Mouse (Mus musculus) gastrocnemius, adult 8-10 months (tissue): ENCODE measurements around the gene Tril. TPM values are rescaled to one million over a fixed set of nuclear protein-coding genes. Genes with fewer than 3 reads are reported as not detected.

Experiments
- DNase-seq, 2 experiments: peaks; one replicate each; pipeline ENCODE4 v3.0.0; 2022; ENCODE audit warnings: low spot score in 2 of 2
- total RNA-seq, 4 experiments: library from RNA; stranded (reverse); gene quantifications; 2 replicates each; pipeline ENCODE4 v1.2.4; 2022

Gene Tril
- total RNA-seq, 4 experiments from 2014 or later, result 1.1 to 1.5 (median 1.3) TPM

DNA sequence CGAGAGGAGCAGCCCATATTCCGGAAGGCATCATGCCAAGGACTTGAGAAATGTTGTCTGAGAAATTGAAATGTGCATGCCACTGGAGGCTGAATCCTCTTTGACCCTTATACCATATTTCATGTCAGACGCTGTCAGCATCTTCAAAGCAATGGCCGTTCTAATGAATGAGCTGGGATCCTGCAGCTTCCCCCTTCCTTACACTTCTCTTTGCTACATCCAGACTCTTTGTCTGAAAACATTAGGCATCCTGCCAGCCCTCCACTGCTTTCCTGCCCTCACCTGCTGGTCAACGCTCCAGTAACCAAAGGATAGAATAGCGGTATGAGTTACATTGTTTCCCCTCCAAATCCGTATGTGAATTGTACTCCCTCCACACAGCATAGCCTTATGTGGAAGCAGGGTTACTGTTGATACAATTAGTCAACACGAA is 14.0 kb downstream of the Tril start:
- DNase-seq, result no peak

DNA sequence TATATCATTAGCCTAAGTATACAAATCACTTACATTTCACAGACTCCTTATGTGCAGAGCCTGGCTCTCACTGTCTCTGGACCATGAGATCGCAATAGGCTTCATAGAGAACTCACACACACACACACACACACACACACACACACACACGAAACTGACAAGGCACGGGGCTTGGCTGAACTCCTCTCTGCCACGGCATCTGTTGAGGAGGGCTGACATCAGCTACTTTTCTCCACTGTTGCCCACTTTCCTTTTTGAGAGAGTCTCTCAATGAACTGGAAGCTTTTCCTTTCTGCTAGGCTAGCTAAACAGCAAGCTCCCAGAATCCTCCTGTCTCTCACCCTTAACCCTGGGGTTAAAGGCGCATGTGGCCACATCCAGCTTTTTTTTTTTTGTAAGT is 14.6 kb downstream of the Tril start:
- DNase-seq, result no peak

DNA sequence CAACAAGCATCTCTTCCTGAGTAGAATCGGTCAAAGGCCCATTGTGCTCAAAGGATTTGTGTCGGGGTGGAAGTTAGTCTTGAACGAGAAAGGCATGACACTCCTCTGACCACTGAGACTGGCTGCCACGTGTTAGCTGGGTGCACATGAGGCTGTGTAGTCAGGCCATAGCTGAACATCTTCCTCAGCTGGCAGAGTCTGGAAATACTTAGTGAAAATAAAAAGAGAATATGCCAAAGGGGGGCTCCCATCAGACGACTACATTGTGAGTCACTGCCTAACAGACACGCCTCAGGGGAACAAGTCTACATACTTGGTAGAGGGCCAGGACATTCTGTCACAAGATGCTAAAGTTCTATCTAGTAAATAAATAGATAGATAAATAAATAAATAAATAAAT is 16.5 kb downstream of the Tril start:
- no peak for DNase-seq

DNA sequence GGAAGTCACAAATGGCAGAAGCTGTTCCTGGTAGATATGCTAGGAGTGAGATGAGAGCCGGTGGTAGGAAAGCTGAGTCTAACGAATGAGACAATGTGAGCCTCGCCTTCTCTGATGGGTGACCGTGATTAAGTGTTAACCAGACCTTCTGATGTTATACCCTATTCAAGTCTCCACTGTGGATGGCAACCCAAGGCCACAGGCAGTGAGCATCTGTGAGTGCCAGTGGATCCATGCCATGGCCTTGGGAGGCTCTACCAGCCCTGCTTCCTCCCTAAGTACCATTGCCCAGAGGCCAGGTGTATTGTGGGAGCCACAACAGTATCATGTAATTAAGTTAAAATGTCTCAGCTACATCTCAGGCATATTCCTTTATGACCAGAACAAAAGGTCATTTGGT is 17.1 kb downstream of the Tril start:
- DNase-seq, result no peak

DNA sequence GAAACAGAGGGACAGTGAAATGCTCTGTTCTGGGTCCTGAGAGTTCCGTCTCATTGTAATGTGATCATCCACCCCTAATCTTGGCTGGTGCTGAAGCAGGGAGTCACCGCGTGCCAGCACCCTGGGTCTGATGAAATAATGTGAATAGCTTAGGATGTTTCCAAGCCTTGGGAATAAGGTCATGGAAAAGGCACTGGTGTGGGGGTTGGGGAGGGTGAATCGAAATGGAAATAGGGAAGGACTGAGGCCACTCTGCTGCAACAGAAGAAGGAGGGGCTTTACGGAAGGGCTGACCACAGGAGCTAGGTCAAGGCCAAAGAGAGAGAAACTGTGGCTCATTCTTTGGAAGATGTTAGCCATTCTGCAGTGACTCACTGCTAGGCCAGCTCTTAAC is 18.7 kb downstream of the Tril start:
- peak; percentile 59 to 60 for DNase-seq

DNA sequence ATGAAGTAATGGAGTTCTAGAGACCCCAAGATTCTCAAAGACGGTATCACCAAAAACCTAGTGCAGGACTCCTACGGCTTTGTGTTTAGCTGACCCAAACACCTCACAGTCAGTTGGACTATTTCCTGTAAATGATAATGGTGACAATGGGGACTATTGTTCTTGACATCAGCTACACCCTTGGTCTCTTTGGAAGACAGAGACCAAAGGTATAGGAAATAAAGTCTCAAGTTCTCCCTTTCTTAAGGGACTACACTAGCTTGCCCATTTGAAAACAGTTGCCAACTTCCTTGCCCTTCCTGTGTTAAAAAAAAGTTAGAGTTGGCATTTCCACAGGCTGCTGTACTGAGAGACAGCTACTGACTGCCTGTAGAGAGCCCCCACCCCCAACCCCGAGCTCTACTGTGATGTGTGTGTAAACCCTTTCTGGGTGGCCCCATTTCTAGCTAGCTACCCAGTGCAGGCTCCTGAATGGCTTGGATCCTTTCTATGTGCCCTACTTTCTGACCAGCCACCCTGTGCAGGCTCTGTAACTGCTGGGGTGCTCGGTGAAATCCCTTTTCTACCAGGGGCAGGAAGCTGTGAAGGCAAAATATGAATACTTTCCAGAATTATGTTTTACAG is 19.2 kb downstream of the Tril start:
- no peak for DNase-seq

DNA sequence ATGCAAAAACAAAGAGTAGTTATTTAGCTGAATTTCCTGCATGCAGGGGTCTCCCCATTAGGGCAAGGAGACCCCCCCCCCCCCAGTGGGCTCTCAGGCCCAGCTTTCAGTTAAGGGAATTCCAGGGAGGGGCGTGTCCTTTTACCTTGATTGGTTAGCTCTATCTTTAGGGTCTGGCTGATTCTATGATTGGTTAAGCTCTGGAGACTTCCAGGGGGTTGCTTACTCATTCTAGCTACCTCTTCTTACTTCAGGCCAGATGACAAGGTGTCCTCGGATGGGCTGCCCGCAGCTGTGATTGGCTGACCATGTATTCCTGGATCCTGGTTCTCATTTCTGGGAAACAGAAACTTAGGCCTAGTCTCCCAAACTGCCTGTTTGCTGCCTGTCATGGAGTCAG is 21.8 kb downstream of the Tril start:
- DNase-seq, result no peak

DNA sequence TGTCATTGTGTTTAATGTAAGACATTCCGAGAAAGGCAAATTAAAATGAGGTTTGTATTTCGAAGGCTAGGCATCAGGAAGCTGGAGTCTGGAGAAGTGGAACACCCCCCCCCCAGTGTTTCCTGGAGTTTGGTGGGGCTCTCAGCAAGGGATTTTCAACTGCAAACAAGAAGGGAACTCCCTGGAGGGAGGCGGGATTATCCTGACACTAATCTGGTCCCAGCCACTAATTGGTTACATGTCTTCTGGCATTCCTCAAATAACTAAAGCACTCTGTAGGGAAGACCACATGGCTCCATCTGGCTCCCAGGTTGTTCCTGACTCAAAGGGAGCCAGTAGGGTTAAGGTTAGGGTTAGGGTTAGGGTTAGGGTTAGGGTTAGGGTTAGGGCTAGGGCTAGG is 23.8 kb downstream of the Tril start:
- DNase-seq, result no peak

DNA sequence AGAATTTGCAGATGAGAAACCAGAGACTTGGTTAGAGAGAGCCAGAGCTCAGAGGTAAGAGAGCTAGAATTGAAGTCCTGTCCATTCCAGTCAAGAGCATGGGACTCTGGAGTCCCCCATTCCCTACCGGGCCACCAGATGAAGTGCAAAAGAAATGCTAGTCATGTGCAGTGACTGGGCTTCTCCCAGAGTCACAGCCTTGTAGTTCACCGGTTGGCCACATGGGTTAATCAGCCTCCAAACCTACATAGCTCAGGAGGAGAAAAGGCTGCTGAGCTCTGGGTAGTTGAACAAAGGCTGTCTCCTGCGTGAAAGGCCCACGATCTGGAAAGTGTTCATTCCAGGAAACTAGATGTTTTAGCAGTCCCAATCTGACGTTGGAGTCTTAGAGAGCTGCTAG is 24.8 kb downstream of the Tril start:
- DNase-seq, result no peak

DNA sequence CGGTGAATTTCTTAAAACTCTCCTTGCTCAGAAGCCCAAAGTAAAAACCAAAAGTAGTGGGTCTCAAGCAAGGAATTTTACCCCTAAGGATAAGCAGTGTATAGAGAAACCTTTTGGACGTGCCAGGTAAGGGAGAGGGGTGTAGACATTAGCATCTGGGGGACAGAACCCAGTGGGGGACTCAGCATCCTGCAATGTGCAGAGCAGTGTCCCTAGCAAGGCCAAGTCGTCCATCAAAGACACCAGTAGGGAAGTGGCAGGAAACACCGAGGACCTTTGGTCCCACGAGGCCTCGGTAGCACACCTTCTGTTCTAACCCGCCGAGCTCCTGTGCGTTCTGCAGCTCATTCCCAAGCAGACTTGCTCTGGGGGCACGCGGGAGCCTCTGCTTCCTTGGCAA is 25.6 kb downstream of the Tril start:
- DNase-seq, result no peak

DNA sequence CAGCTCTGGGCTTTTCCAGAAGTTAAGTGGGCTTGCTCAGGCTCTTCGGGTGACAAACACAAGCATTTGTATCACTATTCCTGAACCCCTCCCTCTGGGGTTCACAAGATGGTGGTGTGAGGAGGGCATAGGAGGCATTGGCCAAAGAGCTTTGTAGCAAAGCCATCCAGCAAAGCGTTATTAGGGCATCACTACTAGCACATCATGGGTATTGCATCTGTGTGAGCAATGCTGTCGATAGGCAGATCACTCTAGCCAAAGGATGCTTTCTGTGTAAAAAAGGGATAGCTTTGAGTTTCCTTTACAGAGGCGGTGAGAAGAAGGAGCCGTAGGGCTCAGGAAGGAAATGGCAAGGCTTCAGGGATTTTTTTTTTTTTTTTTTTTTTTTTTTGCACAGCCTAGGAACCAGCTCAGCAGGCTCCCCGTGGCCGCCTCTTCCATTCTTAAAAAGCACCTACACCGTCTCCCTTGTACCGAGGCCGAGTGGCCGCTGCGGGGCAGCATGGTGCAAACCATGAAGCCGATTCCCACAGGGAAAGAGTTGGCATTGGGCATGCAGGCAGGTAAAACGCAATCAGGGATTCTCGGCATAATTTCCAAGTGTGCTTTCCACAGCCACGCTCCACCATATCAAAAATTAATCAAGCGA is 26.2 kb downstream of the Tril start:
- DNase-seq, result peak; percentile 33 to 46

DNA sequence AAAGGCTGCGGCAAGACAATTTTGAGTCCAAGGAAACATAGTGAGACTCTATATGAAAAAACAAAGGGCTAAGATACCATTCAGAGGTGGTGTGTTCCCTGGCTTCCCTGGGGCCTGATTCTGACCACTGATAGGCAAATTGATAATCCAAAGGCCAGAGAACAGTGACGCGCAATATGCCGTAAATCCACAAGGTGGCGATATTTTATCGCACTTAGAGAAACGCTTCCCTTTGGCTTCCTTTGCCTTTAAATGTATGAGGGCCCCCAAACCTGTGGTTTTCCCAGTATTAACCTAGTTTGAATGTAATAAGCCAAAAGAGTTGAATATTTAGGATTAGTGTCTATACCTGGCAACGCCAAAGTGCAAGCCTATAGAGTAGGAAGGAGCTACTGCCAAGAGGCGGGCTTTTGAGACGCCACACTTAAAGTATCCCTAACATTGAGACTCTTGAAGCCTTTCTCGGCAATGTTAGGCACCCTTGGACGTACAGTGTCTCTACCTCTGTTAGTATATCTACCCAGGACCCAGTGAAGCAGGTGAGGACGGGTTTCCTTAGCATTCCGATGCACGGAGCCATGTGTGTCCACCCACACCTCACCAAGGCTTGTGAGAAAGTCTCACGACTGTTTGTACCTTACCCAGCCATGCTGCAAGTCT is 37.6 kb downstream of the Tril start:
- no peak for DNase-seq

DNA sequence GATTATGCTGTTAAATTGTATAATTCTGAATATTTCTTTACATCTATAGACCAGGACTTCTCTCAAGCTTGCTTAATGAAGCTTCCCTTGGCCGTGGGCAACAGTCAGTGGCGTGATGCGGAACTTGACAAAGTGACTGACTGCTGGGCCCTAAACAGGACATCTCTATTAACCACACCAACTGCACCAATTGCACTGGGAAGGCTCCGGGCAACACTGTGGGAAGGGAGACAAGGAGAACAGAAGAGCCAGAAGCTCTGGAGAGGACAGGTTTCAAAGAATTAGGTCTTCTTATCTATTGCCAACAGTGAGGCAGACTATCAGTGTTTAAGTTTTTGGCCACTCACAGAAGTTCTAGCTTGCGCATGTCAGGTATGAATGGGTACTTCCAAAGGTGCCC is 38.4 kb downstream of the Tril start:
- DNase-seq, result no peak

DNA sequence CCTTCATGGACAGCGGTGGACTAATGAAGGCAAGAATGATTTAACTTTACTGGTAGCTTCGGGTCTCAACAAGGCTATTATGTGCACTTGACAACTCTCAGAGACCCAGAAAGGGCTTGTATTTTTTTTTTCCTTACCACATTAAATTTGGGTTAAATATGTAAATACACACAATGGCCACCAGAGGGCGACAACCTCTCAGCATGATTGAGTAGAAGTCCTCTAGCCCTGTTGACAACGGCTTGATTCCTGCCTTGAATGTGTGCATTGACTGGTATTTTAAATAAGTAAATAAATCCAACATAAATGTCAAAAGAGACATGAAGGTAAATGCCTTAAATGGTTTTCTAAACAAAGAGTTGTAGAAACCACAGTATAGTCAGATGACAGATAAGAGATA is 39.5 kb downstream of the Tril start:
- DNase-seq, result no peak

DNA sequence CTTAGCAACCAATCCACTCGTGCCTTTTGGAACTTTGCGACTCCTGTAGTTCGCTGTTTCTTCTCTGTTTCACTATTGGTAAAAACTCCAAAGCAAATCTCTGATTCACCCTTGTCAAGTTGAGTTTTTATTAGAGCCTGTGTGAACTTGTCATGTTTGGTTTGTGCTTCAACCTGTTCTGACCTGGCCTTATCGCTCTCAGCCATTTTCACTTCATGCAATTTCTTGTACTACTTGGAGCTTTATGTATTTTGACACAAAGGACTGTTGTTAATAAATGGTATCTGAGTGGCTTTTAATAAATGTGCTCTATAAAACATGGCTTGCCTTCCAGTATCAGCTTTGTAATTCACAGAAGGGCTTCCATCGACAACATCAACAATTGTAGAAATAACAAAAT is 40.6 kb downstream of the Tril start:
- DNase-seq, result no peak

DNA sequence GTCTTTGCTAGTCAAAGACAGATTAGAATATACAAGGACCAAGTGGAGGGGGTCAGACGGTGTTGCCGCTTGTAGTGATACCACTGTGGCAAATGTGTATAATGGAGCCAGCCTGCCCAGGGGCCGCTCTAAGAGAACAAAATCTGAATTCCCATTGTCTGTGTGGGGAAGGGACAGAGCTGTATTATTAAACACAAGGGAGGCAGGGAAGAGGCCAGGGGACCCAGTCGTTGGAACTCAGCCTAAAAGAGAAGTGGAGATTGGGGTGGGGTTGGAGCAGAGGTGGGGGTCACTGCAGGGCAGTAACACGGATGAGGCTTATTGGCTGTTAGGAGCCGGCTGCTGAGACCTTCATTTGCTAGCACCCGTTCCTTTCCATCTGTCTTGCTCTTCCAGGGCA is 41.1 kb downstream of the Tril start:
- DNase-seq, result no peak

DNA sequence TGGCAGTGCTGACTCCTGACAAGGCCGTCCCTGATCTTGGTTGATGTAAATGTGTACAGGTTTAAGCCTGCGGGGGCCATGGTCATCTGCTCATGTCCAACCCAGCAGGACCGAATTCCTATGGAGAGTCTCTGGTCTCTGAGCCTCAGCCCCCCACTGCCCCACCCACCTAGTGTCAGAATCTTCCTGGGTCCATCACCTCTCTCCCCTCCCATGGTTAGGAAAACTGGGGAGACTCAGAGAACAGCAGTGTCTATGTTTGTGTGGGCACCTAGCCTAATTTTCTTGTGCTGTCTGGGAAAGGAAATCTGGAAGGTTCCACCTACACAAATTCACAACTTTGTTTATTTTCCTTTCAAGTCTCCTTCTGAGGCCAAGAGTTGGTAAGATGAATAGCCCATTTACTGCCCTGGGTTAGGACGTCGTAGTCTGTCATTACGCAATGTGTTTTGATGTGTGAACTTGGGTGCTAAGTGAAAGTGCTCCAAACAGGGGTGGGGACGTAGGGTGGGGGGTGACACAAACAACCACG is 42.1 kb downstream of the Tril start:
- DNase-seq, result no peak

DNA sequence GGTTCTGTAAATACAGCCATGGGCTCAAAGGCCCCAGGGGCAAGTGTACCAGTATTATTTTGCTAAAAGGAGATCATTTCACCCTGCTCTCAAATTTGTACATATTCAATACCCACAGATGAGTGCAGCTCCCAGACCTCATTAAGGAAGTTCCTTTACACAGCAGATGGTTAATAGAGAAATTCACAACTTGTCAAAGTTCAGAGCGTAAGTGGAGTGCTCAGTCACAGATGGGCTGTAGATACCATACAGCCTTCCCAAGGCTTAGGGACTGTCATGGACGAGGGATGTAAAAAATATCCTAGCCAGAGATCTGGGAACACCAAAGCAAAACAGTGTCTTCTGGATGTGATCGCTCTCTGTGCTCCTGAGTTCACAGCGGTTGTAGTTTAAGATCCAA is 52.4 kb downstream of the Tril start:
- DNase-seq, result no peak

DNA sequence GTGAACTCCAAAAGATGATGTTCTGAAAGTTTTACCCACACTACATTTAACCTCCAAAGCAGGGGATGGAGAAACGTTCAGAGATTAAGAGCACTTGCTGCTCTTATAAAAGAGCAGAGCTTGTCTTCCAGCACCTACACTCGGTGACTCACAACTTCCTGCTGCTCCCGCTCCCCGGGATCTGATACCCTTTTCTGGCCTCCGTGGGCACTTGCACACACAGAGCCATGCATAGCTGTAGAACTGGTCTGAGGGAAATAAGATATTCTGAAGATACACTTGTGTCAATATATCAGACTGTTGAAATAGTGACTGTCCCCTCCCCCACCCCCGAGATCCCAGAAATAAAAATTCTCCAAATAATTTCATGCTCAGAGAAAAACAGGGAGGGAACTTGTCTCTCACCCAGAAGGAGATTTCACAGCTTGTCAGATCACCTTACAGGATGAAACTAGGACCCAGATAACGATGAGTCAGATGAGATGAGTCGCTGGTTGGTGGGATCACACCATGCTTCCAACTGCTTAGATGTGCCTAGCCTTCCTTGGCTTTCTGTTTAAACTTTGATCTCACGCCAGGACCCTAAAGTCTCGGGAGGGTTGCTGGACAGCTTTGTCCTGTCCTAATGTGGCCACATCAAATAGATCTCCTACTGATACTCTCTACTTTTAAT is 54.3 kb downstream of the Tril start:
- no peak for DNase-seq

DNA sequence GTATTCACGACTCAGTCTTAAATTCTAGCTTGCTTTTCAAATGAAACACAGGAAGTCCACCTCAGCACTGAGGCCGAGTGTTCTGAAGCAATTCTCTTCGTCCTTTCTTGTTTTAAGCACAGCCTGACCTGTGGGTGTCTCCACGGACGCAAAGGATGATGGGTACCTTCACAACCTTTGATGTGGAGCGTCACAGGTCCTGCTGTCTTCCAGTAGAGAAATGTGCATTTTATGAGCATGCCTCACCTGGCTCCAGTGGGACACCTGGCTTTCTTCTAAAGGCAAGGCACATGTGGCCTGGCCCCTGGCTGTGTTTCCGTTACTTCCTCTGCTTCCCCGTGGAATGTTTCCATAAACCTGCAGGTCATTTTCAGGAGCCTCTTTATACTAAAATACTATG is 54.9 kb downstream of the Tril start:
- no peak for DNase-seq
